Mouse (Mus musculus) cerebellum, adult (tissue): ENCODE measurements at regions not wholly inside any gene's neighbourhood (a gene's known extent, or its start where the extent isn't known, plus 50 kb on each side); places are given as distances from the start of the nearest gene placed in this dataset.
A peak's percentile ranks its signal among the peaks of the same experiment; 100 is the strongest.

Experiments used
- ATAC-seq: cut with Nextera tagmentation; 2 replicates; pipeline ENCODE4 v1.9.2; 2017; ENCODE audit warnings: mild to moderate bottlenecking, moderate library complexity, mixed read lengths; ENCODE audit not compliant: insufficient number of reproducible peaks, low FRiP score, low TSS enrichment

- no peak for ATAC-seq
These were observed 271.7 kb downstream of the Rps6kc1 start for GRCm38 (mm10) chr1:190639846-190640245.

GRCm38 (mm10) chr1:190634935-190635334 lies 276.6 kb downstream of the Rps6kc1 start:
- ATAC-seq = no peak

- no peak for ATAC-seq
These were observed 279.9 kb downstream of the Rps6kc1 start for GRCm38 (mm10) chr1:190631641-190632040.

GRCm38 (mm10) chr1:190630193-190630592 lies 281.4 kb downstream of the Rps6kc1 start:
- no peak for ATAC-seq

- ATAC-seq = no peak
These were observed 287.7 kb downstream of the Rps6kc1 start for GRCm38 (mm10) chr1:190623916-190624315.

- ATAC-seq = no peak
These were observed 311.1 kb downstream of the Rps6kc1 start for GRCm38 (mm10) chr1:190600425-190600824.

GRCm38 (mm10) chr1:190599622-190600021 lies 311.9 kb downstream of the Rps6kc1 start:
- ATAC-seq = no peak

- ATAC-seq = no peak
These were observed 315.4 kb downstream of the Rps6kc1 start for GRCm38 (mm10) chr1:190596209-190596608.

- ATAC-seq = no peak
These were observed 319.9 kb downstream of the Rps6kc1 start for GRCm38 (mm10) chr1:190591621-190592020.

GRCm38 (mm10) chr1:190589586-190589985 lies 322.0 kb downstream of the Rps6kc1 start:
- no peak for ATAC-seq

GRCm38 (mm10) chr1:190583272-190583671 lies 328.3 kb downstream of the Rps6kc1 start:
- no peak for ATAC-seq

- ATAC-seq = no peak
These were observed 330.9 kb downstream of the Rps6kc1 start for GRCm38 (mm10) chr1:190580653-190581052.

GRCm38 (mm10) chr1:190570981-190571380 lies 340.6 kb downstream of the Rps6kc1 start:
- ATAC-seq = no peak

GRCm38 (mm10) chr1:190570563-190570962 lies 341.0 kb downstream of the Rps6kc1 start:
- ATAC-seq = no peak

- peak; percentile 78 for ATAC-seq
These were observed 344.8 kb downstream of the Rps6kc1 start for GRCm38 (mm10) chr1:190566744-190567143.

- ATAC-seq = no peak
These were observed 348.6 kb downstream of the Rps6kc1 start for GRCm38 (mm10) chr1:190562865-190563457.

GRCm38 (mm10) chr1:190560086-190560485 lies 351.5 kb downstream of the Rps6kc1 start:
- no peak for ATAC-seq

GRCm38 (mm10) chr1:190541892-190542291 lies 369.7 kb downstream of the Rps6kc1 start:
- no peak for ATAC-seq

GRCm38 (mm10) chr1:190532879-190533676 lies 362.6 kb upstream of the Prox1 start:
- no peak for ATAC-seq

GRCm38 (mm10) chr1:190531224-190531623 lies 360.7 kb upstream of the Prox1 start:
- no peak for ATAC-seq

- ATAC-seq = no peak
These were observed 359.6 kb upstream of the Prox1 start for GRCm38 (mm10) chr1:190530079-190530478.
